Mouse (Mus musculus): Measurements from ENCODE around the gene Atg4c. TPM values are rescaled to one million over a fixed set of nuclear protein-coding genes. Genes with fewer than 3 reads are reported as not detected.

The Atg4c gene
- total RNA-seq (2022) = 10 to 100 TPM; 42.4 to 51.4 (median 47.2) TPM

DNA sequence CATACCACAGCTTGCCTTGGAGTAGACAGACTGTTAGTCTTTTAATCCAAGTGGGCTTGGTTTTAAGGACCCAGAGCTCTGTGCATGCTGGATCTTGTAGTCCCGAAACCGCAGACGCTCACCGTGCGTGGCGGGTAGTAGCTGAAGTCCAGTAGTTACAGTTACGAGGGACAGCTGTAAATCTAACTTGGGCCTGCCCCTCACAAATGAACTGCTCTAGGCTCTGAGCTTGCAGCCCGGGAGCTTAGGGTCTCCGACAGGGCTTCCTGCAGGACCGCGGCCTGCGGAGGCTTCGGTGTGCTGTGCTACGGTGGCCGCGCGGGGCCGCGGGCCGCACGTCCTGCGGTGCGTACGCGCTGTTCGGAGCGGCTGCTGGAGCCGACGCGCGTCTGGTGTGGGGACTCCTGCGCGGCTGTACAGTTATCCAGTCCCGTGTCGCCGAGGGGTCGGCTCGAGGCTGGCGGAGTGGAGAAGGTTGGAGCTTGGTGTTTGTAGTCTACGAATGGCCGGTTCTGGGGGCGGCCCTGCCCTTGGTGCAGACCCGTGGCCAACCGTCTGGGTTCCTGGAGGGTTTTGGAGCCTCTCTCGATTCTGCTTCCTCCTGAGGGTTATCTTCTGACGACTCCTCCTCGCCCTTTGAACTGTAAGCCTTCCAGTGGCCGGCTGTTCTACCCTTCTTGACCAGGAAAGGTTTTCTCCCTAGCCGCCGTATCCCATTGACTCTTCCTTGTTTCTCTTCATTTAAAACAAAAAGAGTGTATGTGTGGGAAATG, at the start of gene Atg4c:
TSS of gene Atg4c (plus strand) at position 125 of the 773 bp plus-strand sequence.
- DNase-seq (ENCODE audit: low spot score in 2 of 2) = peak; percentile 78 to 81

DNA sequence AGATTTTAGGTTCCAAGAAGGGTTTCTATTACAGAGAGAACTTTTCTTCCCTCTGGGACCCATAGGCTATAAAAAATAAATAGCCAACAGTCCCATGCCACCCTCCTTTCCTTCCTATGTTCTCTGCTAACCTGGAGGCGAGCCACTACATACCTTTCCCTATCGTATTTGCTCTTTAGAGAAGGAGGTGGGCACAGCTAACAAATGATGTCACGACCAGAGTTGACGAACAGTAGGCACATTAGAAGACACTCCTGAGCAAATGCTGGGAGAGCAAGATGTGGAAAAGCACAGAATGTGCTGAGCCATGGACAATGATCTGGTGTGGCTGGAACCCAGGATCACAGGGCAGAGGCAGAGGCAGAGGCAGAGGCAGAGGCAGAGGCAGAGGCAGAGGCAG, 42.3 kb upstream of the Atg4c start:
- DNase-seq (ENCODE audit: low spot score in 2 of 2) = no peak

DNA sequence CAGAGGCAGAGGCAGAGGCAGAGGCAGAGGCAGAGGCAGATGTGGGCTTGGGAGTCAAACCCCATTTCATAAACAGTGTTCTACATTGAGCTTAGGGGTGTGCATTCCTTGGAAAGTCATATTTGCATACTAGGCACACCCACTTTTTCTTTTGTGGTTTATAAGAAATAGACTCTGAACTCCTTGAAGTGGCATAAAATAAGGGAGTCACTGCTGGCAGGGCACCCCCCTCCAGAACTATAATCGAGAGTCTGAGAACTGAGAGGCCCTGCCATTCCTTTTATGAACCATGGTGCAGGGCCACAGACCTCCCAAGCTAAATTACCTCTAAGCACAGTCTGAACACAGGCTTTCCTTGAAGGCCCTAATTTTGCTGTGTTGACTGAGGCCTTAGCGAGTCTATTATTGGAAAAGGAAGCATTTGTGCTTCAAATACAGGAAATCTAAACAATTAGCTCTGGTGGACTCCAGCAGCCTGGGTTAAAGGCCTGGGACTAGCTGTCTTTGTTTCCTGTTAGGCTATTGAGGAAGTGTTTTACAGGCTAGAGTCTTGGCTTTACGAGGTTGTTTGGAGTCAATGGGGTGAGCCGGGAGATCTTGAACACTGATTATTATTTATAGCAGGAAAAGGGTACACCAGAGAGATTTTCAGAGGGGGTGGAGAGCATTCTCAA, 41.7 kb upstream of the Atg4c start:
- DNase-seq (ENCODE audit: low spot score in 2 of 2) = no peak

DNA sequence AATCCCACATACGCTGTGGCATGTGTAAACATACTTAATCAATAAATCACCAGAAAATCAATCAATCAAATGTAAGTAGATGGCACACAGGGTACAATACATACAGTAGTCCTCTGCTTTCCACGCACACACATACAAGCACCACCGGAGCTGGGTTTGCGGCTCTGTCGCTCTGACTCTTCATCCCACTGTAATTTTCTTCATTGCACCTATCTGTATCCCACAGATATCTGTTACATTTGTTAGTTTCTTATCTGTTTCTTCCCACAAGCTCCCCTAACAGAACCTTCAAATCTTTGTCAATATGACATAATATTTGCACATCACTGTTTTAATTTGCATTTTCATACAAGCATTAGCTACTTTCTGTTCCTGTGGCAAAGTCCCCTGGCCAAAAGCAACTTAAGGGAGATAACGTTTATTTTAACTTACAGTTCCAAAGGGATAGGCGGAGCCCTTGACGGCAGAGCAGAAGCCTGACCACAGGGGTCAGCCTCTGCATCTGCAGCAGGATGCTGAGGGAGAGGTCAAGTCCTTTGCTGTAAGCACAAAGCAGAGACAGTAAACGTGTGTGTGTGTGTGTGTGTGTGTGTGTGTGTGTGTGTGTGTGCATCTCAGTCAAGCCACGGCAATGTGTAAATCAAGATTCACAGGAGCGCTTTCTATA, 37.0 kb upstream of the Atg4c start:
- no peak for DNase-seq (ENCODE audit: low spot score in 2 of 2)

DNA sequence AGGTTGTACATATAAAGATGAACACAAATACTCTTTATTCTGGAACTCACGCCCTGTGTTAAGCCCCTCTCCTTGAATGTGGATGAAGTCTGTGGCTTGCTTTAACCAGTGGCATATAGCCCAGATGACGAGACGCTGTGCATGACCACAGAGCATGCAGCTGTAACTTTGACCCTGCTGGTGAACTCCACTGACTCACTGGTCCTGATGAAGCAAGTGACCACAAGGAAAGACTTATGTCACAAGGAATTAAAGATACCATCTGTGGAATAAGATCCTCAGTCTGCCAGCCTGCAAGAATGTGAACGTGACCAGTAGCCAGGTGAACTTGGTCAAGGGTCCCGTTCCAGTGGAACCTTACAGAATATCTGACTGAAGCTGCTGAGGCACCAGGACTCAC, 35.2 kb upstream of the Atg4c start:
- DNase-seq (ENCODE audit: low spot score in 2 of 2) = no peak

- no peak for DNase-seq (ENCODE audit: low spot score in 2 of 2)
Observed at GRCm38 (mm10) chr4:99160414-99160813, 33.3 kb upstream of the Atg4c start.

DNA sequence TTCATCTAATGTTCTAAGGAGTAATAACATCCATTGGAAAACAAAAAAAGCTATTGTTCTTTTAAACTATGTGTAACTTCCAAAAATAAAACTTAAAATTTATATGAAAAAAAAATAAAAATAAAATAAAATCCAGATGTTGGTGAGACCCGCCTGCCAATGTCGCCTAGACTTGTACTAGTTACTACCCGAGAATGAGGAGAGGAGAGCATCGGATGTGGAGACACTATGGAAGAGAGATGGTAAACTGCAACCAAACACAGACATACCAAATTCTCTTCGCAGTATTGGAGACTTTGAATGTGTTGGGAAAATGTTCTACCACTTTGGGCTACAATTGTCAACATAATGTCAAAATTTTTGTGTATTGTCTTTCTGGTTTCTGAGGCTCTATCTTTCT, 32.8 kb upstream of the Atg4c start:
- no peak for DNase-seq (ENCODE audit: low spot score in 2 of 2)

DNA sequence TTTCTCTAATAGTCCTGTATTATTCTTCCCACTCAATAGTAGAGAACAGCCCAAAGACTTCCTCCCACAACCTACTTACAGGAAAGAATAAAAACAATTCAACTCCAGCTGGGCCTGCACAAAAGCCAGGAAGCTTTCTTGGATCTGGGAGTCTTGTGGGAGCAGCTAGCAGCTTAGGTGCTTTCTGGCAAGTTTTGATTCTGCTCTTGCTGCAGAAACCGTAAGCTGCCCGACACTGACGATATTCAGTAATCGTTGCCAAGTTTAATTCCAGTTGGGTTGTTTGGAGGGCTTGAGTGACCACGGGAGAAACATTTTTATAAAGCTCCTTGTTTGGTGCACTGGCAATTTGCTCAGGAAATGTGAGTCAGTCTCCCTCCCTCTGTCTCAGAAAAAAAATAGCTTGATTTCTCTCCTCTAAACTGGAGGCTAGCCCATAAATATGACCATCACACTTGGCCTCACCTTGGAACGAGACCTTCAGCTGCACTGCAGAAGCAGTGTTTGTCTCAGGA, 32.2 kb upstream of the Atg4c start:
- DNase-seq (ENCODE audit: low spot score in 2 of 2) = peak in 1 of 2 experiments; percentile 20

- DNase-seq (ENCODE audit: low spot score in 2 of 2) = no peak
Observed at GRCm38 (mm10) chr4:99163001-99163400, 30.7 kb upstream of the Atg4c start.

DNA sequence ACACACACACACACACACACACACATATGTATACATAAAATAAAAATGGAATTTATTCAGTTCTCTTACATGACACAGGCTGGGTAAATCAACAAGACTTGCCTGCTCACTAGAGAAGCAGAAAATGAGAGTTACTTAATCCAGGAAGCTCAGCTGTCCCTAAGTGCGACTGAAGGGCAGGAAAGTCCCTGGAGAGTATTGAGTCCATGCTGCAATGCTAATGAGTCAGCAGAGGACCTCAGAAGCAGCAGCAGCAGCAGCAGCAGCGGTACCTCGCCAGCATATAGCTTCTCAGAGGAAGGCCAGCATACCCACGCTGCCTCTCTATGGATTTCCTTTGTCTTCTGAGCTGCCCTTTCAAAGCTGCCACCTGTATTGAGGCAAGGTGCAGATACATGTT, 30.2 kb upstream of the Atg4c start:
- DNase-seq (ENCODE audit: low spot score in 2 of 2) = no peak

GRCm38 (mm10) chr4:99168869-99169268, 24.9 kb upstream of the Atg4c start:
- DNase-seq (ENCODE audit: low spot score in 2 of 2) = no peak

GRCm38 (mm10) chr4:99174265-99174664, 19.5 kb upstream of the Atg4c start:
- DNase-seq (ENCODE audit: low spot score in 2 of 2) = no peak

- no peak for DNase-seq (ENCODE audit: low spot score in 2 of 2)
Observed at GRCm38 (mm10) chr4:99176841-99177240, 16.9 kb upstream of the Atg4c start.

GRCm38 (mm10) chr4:99177255-99177654, 16.5 kb upstream of the Atg4c start:
- DNase-seq (ENCODE audit: low spot score in 2 of 2) = no peak

DNA sequence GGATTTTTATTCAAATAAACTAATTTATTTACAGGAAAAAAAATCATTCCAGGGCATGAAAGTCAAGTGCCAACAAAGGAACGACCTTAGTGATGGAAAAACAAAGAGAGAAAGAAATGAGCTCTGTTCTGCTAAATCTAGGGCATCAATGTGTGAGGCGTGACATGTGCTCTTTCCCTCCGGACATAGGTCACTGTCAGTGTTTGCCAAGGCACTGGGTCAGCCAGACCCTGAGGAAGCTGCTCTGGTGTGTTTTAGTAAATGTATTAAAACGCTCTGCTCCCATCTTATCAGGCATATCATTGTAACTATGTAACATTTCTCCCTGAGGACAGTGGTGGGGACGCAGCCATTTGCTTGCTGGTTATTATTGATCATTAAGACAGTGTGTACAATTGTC, 14.9 kb upstream of the Atg4c start:
- DNase-seq (ENCODE audit: low spot score in 2 of 2) = no peak

- DNase-seq (ENCODE audit: low spot score in 2 of 2) = no peak
Observed at GRCm38 (mm10) chr4:99179446-99180120, 14.2 kb upstream of the Atg4c start.

DNA sequence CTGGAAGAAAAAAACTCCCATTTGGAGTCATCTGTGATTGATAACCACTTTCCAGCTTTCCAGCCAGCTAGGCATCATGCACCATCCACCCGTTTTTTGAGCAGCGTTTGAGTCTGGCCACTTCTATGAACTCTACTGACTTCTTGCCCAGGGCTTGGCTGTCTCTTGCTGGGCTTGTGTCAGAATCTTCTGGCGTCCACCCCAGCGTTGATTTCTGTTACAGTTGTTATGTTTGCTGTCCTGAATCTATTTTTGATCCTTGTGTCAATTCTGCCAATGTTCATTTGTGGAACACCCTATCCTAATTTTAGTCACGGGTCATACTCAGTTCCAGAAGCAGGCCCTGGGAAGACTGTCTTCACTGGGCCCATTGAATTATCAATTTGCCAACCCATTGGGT, 12.8 kb upstream of the Atg4c start:
- no peak for DNase-seq (ENCODE audit: low spot score in 2 of 2)

DNA sequence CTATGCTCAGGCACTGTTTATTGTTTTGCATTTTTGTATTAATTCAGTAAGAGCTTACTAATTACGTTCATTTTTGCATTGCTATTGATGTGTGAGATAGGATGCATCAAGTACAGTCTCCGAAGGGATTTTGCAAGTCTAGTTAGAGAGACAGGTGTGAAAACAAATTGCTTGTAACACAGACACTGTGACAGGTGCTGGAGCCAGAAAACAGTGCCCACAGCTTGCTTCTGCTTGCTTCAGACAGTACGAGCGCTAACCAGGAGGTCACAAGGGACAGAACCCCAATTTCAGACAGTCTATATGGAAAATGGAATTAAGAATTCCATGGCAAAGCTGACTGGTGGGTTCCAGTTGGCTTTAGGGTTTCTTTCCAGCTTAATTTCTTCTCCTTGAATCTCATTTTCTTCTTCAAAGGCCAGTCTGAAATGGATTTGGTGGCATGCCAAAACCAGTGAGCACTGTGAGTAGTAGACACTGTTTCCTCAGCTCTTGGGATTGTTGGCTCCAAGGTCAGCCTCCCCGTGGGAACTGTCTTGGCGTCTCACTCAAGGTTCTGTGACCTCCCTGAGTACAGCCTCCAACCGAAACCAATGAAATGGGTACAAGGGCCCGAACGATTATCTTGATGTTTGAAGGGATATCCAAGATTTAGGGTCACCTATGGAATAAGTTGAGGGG, 11.9 kb upstream of the Atg4c start:
- peak in 1 of 2 experiments; percentile 18 for DNase-seq (ENCODE audit: low spot score in 2 of 2)

DNA sequence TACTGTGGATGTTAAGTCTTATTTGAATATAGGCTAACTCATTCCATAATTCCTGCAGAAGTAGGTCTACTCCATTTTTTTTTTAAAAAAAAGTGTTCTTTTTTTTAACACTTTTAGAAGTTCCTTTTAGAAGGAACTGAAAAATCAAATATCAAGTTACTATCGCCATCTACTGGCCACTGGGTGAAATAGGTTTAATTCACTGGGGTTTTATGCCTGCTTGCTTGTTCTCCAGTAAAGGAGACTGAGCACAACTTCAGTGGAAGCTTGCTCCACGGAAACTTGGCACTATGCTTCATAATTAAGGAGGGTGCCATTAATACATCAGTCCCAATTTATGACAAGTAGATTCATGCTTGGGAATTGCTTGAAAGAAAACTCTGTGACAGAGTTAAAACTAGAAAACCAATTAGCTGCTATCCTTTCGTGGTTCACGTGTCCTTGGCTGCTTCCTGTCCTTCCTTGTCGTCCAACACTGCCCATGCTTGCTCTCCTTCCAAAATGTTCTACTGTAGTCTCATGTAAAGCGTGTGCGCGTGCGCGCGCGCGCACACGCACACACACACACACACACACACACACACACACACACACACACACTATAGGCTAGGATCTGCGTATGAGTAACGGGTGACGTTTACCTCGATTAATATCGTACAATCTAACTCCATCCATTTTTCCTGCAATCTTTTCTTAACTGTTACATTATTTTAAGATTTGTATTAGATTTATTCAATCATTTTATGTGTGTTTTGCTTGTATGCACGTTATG, 10.9 kb upstream of the Atg4c start:
- DNase-seq (ENCODE audit: low spot score in 2 of 2) = no peak

DNA sequence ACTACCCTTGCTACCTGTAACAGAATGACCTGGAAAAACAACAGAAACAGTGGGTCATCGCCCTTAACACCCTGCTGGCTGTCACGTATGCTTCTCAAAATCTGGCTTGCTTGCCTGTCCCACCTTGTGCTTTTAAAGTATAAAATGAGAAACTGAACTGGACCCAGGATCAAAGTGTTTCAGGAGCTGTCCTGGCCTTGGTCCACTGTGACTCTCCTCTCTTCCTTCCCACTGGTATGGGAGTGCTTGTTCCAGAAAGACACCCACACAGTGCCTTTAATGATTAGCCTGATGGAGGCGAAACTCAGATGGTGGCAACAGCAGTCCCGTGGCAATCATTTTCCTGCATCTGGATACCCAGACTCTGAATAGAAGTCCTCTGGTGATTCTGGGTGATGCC, 9.1 kb upstream of the Atg4c start:
- no peak for DNase-seq (ENCODE audit: low spot score in 2 of 2)
